Mouse (Mus musculus) liver, adult 2 months (tissue): ENCODE results near the gene Golga5.

Source experiments
- CTCF ChIP-seq: fragments of 200-500 bp; IDR thresholded peaks from 2 replicates; pipeline ENCODE4 v1.5.1; 2011; ENCODE audit warnings: low read depth, low read length, control low read depth
- POLR2A ChIP-seq: fragments of 200-500 bp; IDR thresholded peaks from 2 replicates; pipeline ENCODE4 v1.6.1; 2011; ENCODE audit warnings: low read length, control low read depth; ENCODE audit not compliant: insufficient read depth; ENCODE audit errors: extremely low read depth

DNA sequence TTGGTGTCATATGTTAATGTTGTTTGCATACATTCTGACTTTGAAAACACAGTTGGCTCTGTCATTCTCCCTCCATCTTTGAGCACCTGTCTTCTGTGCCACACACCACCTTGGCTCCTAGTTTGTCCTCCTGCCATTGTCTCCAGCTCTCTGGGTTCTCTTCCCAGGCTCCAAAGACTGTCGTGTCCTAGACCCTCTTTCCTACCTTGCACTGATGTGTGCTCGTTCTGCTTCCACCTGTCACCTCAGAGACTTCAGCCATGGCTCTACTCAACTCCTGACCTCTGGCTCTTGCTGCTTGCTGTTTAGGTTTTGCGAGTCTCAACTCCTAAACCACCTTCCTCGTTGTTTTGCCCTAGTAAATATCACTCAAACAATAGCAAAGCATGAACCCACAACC lies 11.5 kb downstream of the Golga5 start:
- no peak for TF ChIP-seq CTCF
- TF ChIP-seq POLR2A: no peak
